Mouse (Mus musculus) layer of hippocampus, adult 6 months (tissue): ENCODE data around the gene Ccdc148. TPM values are rescaled to one million over a fixed set of nuclear protein-coding genes. Genes with fewer than 3 reads are reported as not detected.

Experiments
- long read RNA-seq, 2 experiments: library from polyadenylated mRNA; unstranded; transcript quantifications; one replicate each; pipeline ENCODE4 v2.0.0; 2019 to 2020
- polyA plus RNA-seq: library from polyadenylated mRNA; unstranded; fragments of <200 nt; fragmentation: Nextera tagmentation; gene quantifications from 2 replicates; pipeline ENCODE4 v1.2.3, GENCODE M21; 2021

Gene Ccdc148
- polyA plus RNA-seq, result 5.2 and 7.8 TPM in 2 replicates
- long read RNA-seq, experiment 1, partial matches to known transcripts, result 6 of 16 reads
- long read RNA-seq, experiment 1, other reads (novel, unspliced or antisense), result 10 of 16 reads
- long read RNA-seq, experiment 2, full-length matches to known transcripts, result 1 of 12 reads
- long read RNA-seq, experiment 2, partial matches to known transcripts, result 3 of 12 reads
- long read RNA-seq, experiment 2, other reads (novel, unspliced or antisense), result 8 of 12 reads

DNA sequence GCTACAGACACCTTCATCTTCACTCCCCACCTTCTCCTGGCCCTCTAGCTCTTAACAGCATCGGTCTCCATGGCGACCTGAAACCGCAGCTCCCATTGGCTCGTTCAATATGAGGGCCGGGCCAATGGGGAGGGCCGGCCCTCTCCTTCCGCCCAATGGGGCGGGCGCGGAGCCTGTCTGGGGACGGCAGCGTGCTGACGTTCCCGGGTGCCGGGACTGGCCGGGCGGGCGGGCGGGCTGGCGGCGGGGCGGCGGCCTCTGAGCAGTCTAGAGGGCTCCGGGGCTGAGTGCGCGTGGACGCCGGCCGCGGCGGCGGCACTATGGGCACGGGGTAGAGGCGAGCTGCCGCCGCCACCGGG lies at the start of gene Ccdc148, which contains the start of gene Pkp4:
Ccdc148 (minus strand) TSS at position 79 of the 359 bp plus-strand sequence.
Pkp4 (plus strand) TSS at position 246 of the 359 bp plus-strand sequence.

DNA sequence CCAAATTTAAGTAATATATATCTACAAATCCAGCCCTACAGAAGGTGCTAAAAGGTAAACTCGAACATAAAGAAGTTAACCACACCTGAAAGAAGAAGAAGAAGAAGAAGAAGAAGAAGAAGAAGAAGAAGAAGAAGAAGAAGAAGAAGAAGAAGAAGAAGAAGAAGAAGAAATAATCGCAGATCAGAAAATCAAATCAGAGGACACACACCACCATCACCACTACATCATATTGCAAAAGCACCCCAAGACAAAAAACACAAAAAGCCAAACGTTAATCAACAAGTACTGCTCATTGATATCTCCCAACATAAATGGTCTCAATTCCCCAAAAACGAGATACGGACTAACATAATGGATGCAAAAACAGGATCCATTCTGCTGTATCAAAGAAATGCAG lies 301.3 kb downstream of the Ccdc148 start, which contains the start of gene Gm11099:
Gm11099 (plus strand) TSS at position 301 of the 400 bp plus-strand sequence.

Other genes with a start within 250 kb of the Ccdc148 start
- 52.3 and 55.4 TPM in 2 replicates for gene Pkp4, start 167 bp upstream of the Ccdc148 start, polyA plus RNA-seq